Mouse (Mus musculus): ENCODE measurements around the gene Cdt1. TPM values are rescaled to one million over a fixed set of nuclear protein-coding genes. Genes with fewer than 3 reads are reported as not detected.

Cdt1 gene
- polyA plus RNA-seq, 1 experiment from 2014 or later = 50.3 TPM

GRCm38 (mm10) chr8:122573577-122573976 lies 5.8 kb downstream of the Cdt1 start:
- ATAC-seq (ENCODE audit: insufficient read depth) (no peak), DNase-seq (no peak)
- Histone ChIP-seq H3K27me3 (ENCODE audit: insufficient read depth, low read length) (no peaks in the 10 kb centered on the region), H3K9me3 (ENCODE audit: low read depth, low read length) (no peaks in the 10 kb centered on the region), H3K36me3 (ENCODE audit: insufficient read depth) (peaks cover 58% of the 10 kb centered on the region), H3K4me3 (ENCODE audit: low read depth, low read length) (no peak overlapping the region), H3K27ac (ENCODE audit: low read depth) (no peak overlapping the region), H3K9ac (no peak overlapping the region), H3K4me2 (no peak overlapping the region), H3K4me1 (ENCODE audit: insufficient read depth) (peaks cover 14% of the 10 kb centered on the region)
- 63% methylated on average over 9 of the region's 9 CpGs for WGBS
- no peak for TF ChIP-seq CTCF (IDR thresholded peaks at IDR 0.05; ENCODE audit: low read depth)

GRCm38 (mm10) chr8:122574264-122574663 lies 6.4 kb downstream of the Cdt1 start:
- 41% methylated on average over 3 of the region's 3 CpGs for WGBS
- Histone ChIP-seq H3K4me1 (ENCODE audit: insufficient read depth) (peaks cover 10% of the 10 kb centered on the region), H3K36me3 (ENCODE audit: insufficient read depth) (peaks cover 55% of the 10 kb centered on the region), H3K9ac (no peak overlapping the region), H3K27ac (ENCODE audit: low read depth) (no peak overlapping the region), H3K4me2 (peak overlapping the region; percentile 82; the same call in 1 of the 2 replicates), H3K27me3 (ENCODE audit: insufficient read depth, low read length) (no peaks in the 10 kb centered on the region), H3K4me3 (ENCODE audit: low read depth, low read length) (no peak overlapping the region), H3K9me3 (ENCODE audit: low read depth, low read length) (no peaks in the 10 kb centered on the region)
- ATAC-seq (ENCODE audit: insufficient read depth) (no peak), DNase-seq (no peak)
- no peak for TF ChIP-seq CTCF (IDR thresholded peaks at IDR 0.05; ENCODE audit: low read depth)

- peak overlapping the region; percentile 7; the same call in 1 of the 2 replicates for H3K27ac ChIP-seq (ENCODE audit: low read depth)
- H3K9ac ChIP-seq = no peak overlapping the region
- DNase-seq = no peak
- peak overlapping the region; percentile 82 for H3K4me2 ChIP-seq
- 19% methylated on average over 10 of the region's 10 CpGs for WGBS
- no peak for TF ChIP-seq CTCF (IDR thresholded peaks at IDR 0.05; ENCODE audit: low read depth)
- peak overlapping the region; percentile 75; the same call in 1 of the 2 replicates for H3K4me3 ChIP-seq (ENCODE audit: low read depth, low read length)
- ATAC-seq (ENCODE audit: insufficient read depth) = no peak
- peaks cover 7% of the 10 kb centered on the region for H3K4me1 ChIP-seq (ENCODE audit: insufficient read depth)
- H3K9me3 ChIP-seq (ENCODE audit: low read depth, low read length) = no peaks in the 10 kb centered on the region
- peaks cover 50% of the 10 kb centered on the region for H3K36me3 ChIP-seq (ENCODE audit: insufficient read depth)
- H3K27me3 ChIP-seq (ENCODE audit: insufficient read depth, low read length) = no peaks in the 10 kb centered on the region
Measured at GRCm38 (mm10) chr8:122574667-122575251, 6.9 kb downstream of the Cdt1 start.

- H3K4me2 ChIP-seq = peak overlapping the region; percentile 82
- H3K4me3 ChIP-seq (ENCODE audit: low read depth, low read length) = peak overlapping the region; percentile 75
- no peaks in the 10 kb centered on the region for H3K27me3 ChIP-seq (ENCODE audit: insufficient read depth, low read length)
- WGBS = 55% methylated on average over 8 of the region's 8 CpGs
- ATAC-seq (ENCODE audit: insufficient read depth) (no peak), DNase-seq (no peak)
- no peaks in the 10 kb centered on the region for H3K9me3 ChIP-seq (ENCODE audit: low read depth, low read length)
- peak overlapping the region; percentile 91 for H3K9ac ChIP-seq
- peaks cover 45% of the 10 kb centered on the region for H3K36me3 ChIP-seq (ENCODE audit: insufficient read depth)
- H3K4me1 ChIP-seq (ENCODE audit: insufficient read depth) = peaks cover 9% of the 10 kb centered on the region
- H3K27ac ChIP-seq (ENCODE audit: low read depth) = no peak overlapping the region
- TF ChIP-seq CTCF (IDR thresholded peaks at IDR 0.05; ENCODE audit: low read depth) = no peak
Measured at GRCm38 (mm10) chr8:122575286-122575685, 7.5 kb downstream of the Cdt1 start.

GRCm38 (mm10) chr8:122575735-122576647 lies 8.2 kb downstream of the Cdt1 start:
- no peaks in the 10 kb centered on the region for H3K9me3 ChIP-seq (ENCODE audit: low read depth, low read length)
- H3K4me1 ChIP-seq (ENCODE audit: insufficient read depth) = peaks cover 9% of the 10 kb centered on the region
- H3K4me3 ChIP-seq (ENCODE audit: low read depth, low read length) = peak overlapping the region; percentile 75
- H3K9ac ChIP-seq = peak overlapping the region; percentile 91
- H3K27ac ChIP-seq (ENCODE audit: low read depth) = peak overlapping the region; percentile 77
- 13% methylated on average over 21 of the region's 21 CpGs for WGBS
- H3K4me2 ChIP-seq = peak overlapping the region; percentile 82
- no peak for TF ChIP-seq CTCF (IDR thresholded peaks at IDR 0.05; ENCODE audit: low read depth)
- no peaks in the 10 kb centered on the region for H3K27me3 ChIP-seq (ENCODE audit: insufficient read depth, low read length)
- ATAC-seq (ENCODE audit: insufficient read depth) (peak; percentile 13; the same call in 1 of the 2 replicates), DNase-seq (no peak)
- peaks cover 38% of the 10 kb centered on the region for H3K36me3 ChIP-seq (ENCODE audit: insufficient read depth)

- under 1% methylated on average over 39 of the region's 39 CpGs for WGBS
- ATAC-seq (ENCODE audit: insufficient read depth) = peak; percentile 84
- Histone ChIP-seq H3K27ac (ENCODE audit: low read depth) (peak within 1 kb of the TSS; percentile 77), H3K36me3 (ENCODE audit: insufficient read depth) (peaks cover 32% of the 10 kb centered on the region), H3K4me3 (ENCODE audit: low read depth, low read length) (peak within 1 kb of the TSS; percentile 75), H3K9me3 (ENCODE audit: low read depth, low read length) (no peaks in the 10 kb centered on the region), H3K9ac (peak within 1 kb of the TSS; percentile 91), H3K4me2 (peak within 1 kb of the TSS; percentile 82), H3K27me3 (ENCODE audit: insufficient read depth, low read length) (no peaks in the 10 kb centered on the region), H3K4me1 (ENCODE audit: insufficient read depth) (peaks cover 9% of the 10 kb centered on the region)
- TF ChIP-seq CTCF (IDR thresholded peaks at IDR 0.05; ENCODE audit: low read depth) = no peak
- peak; percentile 96 for DNase-seq
Measured at GRCm38 (mm10) chr8:122576648-122577022, 8.8 kb downstream of the Cdt1 start, which contains the start of gene Aprt. Gene Aprt, minus strand, starts transcription at chr8:122576909.

GRCm38 (mm10) chr8:122577116-122577515 lies 9.3 kb downstream of the Cdt1 start:
- H3K4me1 ChIP-seq (ENCODE audit: insufficient read depth) = peaks cover 9% of the 10 kb centered on the region
- TF ChIP-seq CTCF (IDR thresholded peaks at IDR 0.05; ENCODE audit: low read depth) = no peak
- peak overlapping the region; percentile 91; the same call in 1 of the 2 replicates for H3K9ac ChIP-seq
- H3K4me3 ChIP-seq (ENCODE audit: low read depth, low read length) = peak overlapping the region; percentile 75
- WGBS = 13% methylated on average over 10 of the region's 10 CpGs
- H3K36me3 ChIP-seq (ENCODE audit: insufficient read depth) = peaks cover 27% of the 10 kb centered on the region
- H3K4me2 ChIP-seq = peak overlapping the region; percentile 82
- H3K9me3 ChIP-seq (ENCODE audit: low read depth, low read length) = no peaks in the 10 kb centered on the region
- H3K27me3 ChIP-seq (ENCODE audit: insufficient read depth, low read length) = no peaks in the 10 kb centered on the region
- peak overlapping the region; percentile 26; the same call in 1 of the 2 replicates for H3K27ac ChIP-seq (ENCODE audit: low read depth)
- no peak for DNase-seq
- peak; percentile 42 for ATAC-seq (ENCODE audit: insufficient read depth)

Measured in lung, embryonic 14.5 days (tissue).